Mouse (Mus musculus) Patski (cell line): ENCODE measurements around the gene Fgfr2. TPM values are rescaled to one million over a fixed set of nuclear protein-coding genes. Genes with fewer than 3 reads are reported as not detected.
A peak's percentile ranks its signal among the peaks of the same experiment; 100 is the strongest.

Experiments used
- ATAC-seq: fragments of 100-300 bp; one replicate; pipeline ENCODE4 v1.8.0; 2021
- CTCF ChIA-PET: fragments of 350-600 bp; sonication (Branson Sonifier 250); formaldehyde crosslinking; loops from one replicate; lab custom pipeline; 2022; ENCODE audit warnings: inconsistent platforms; lab: Charles Lee
- POLR2A ChIA-PET: fragments of 350-600 bp; sonication (Branson Sonifier 250); formaldehyde crosslinking; loops from one replicate; lab custom pipeline; 2022; ENCODE audit warnings: antibody characterized with exemption, inconsistent platforms; lab: Charles Lee
- DNase-seq: peaks from one replicate; pipeline ENCODE4 v3.0.0-alpha.2; 2011; ENCODE audit warnings: low read depth, low spot score
- H3K27me3 ChIP-seq: fragments of 371-371 bp; one replicate; pipeline ENCODE4 v1.5.1; 2021
- CTCF ChIP-seq: fragments of 100-300 bp; IDR thresholded peaks from one replicate; pipeline ENCODE4 v1.5.1; 2021
- in situ Hi-C: fragments of 300-500 bp; cut with MboI; formaldehyde crosslinking; loops from 3 replicates; pipeline ENCODE4 v1.11.1; 2018; ENCODE audit warnings: low pct_unique_long_range_greater_than_20kb, mixed read lengths
- polyA plus RNA-seq: library from polyadenylated mRNA; unstranded; gene quantifications from one replicate; pipeline ENCODE4 v1.2.3, GENCODE M21; 2021

The Fgfr2 gene
- polyA plus RNA-seq, 1 experiment from 2014 or later: 48.8 TPM

GRCm38 (mm10) chr7:133089621-133090260 is 33.4 kb downstream of the Fgfr2 start:
- ATAC-seq: no peak
- ChIA-PET POLR2A (interaction anchor here (0.6 to 0.8 kb wide), 3 partner anchors 9 to 56 kb away, joined by 3 to 8 read pairs (median 3); no protein-coding TSS in a partner anchor), CTCF (interaction anchor here (0.7 to 1.6 kb wide), 3 partner anchors 10 to 35 kb away, joined by 3 to 5 read pairs (median 3); no protein-coding TSS in a partner anchor)
- TF ChIP-seq CTCF: no peak
- H3K27me3 ChIP-seq: no peaks in the 10 kb centered on the region
- in situ Hi-C loops: no loop called here
- DNase-seq: no peak

DNA sequence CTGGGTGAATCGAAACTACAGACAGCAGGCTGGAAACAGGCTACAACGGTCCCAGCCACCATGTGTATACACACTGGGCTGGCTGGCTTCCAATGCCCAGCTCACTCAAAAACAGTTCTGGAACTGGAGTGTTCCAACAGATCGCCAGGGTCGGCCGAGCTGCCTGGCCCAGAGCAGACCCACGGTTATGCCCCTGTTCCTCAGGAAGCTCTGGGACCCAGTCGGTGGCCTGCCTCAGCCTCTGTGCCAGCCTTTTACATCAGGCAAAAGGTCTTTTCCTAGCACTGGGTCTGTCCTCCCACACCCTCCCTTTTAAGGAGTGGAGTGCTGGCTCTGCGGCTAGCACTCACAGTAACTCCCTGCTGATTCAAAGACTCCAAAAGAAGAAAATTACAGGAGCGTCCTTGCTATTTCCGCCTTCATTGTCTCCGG is 34.3 kb downstream of the Fgfr2 start:
- in situ Hi-C loops: no loop called here
- ATAC-seq: peak; percentile 23
- POLR2A ChIA-PET: interaction anchor here (0.5 to 0.6 kb wide), 2 partner anchors 10 to 73 kb away, joined by 4 to 5 read pairs; no protein-coding TSS in a partner anchor
- no peaks in the 10 kb centered on the region for H3K27me3 ChIP-seq
- no peak for DNase-seq
- TF ChIP-seq CTCF: no peak
- CTCF ChIA-PET: interaction anchor here (1.6 kb wide), 1 partner anchor 29 kb away, joined by 5 read pairs; no protein-coding TSS in a partner anchor

GRCm38 (mm10) chr7:133088411-133088810 is 34.7 kb downstream of the Fgfr2 start:
- DNase-seq (no peak), ATAC-seq (no peak)
- ChIA-PET CTCF (no interaction called here), POLR2A (interaction anchor here (0.5 to 0.6 kb wide), 2 partner anchors 11 to 73 kb away, joined by 4 to 5 read pairs; no protein-coding TSS in a partner anchor)
- in situ Hi-C loops: no loop called here
- no peak for TF ChIP-seq CTCF
- H3K27me3 ChIP-seq: no peaks in the 10 kb centered on the region

- no peaks in the 10 kb centered on the region for H3K27me3 ChIP-seq
- POLR2A ChIA-PET: no interaction called here
- ATAC-seq (no peak), DNase-seq (no peak)
- in situ Hi-C loops: no loop called here
- CTCF ChIA-PET: interaction anchor here (1.0 kb wide), 1 partner anchor 53 kb away, joined by 3 read pairs; no protein-coding TSS in a partner anchor
- no peak for TF ChIP-seq CTCF
Observed at GRCm38 (mm10) chr7:133085408-133085807, 37.7 kb downstream of the Fgfr2 start.

DNA sequence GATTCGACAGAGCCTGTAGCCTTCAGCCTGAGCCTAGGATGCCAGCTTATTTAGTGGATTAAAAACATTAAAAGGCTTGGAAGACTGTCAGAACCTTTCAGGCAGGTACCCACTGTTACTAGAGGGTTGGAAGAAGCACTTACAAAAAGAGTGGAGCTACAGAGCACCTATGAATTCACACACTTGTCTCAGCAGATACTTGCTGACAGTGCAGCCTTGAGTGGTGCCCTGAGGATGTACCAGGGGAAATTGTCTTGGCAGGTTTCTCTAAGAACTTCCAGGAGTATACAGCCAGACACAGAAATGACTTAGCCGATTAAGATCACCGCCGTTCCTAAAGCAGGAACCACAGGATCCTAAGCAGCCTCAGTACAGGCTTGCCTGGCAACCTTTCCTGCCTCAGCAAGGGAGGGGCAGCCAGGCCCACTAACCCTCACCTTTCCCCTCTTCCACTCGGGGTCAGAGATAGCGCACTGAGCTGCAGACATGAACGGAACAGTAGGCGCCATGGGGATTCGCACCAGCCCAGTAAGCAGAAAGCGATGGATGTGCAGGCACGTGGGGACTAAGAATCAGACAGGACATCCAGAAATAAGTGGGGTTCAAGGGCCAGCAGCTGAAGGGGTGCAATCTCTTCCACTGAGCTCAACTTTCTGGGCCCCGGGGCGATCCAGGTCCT is 39.1 kb downstream of the Fgfr2 start:
- H3K27me3 ChIP-seq: no peaks in the 10 kb centered on the region
- ATAC-seq (no peak), DNase-seq (no peak)
- ChIA-PET POLR2A (no interaction called here), CTCF (no interaction called here)
- no peak for TF ChIP-seq CTCF
- in situ Hi-C loops: no loop called here

DNA sequence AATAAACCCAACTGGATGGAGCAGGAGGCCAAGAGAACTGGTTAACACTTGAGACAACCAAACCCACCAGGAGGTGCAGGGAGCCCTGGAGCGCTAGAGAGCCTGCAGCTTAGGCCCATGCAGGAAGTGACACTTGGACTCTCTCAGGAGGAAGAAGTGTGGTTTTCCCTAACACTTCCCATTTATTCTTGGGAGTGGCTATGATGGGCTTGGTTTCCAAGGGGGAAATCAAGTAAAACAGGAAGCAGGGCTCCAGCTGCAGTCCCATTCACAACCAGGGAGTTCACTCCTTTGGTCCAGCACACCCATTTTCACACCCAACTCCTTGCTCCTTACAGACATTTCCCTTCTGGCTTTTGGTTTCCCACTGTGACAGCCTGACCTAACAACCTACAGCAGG is 44.2 kb downstream of the Fgfr2 start:
- no peaks in the 10 kb centered on the region for H3K27me3 ChIP-seq
- TF ChIP-seq CTCF: no peak
- ChIA-PET POLR2A (interaction anchor here (0.6 kb wide), 2 partner anchors 22 to 37 kb away, joined by 4 read pairs; no protein-coding TSS in a partner anchor), CTCF (interaction anchor here (0.9 to 1.5 kb wide), 2 partner anchors 8 to 11 kb away, joined by 3 to 5 read pairs; no protein-coding TSS in a partner anchor)
- DNase-seq: no peak
- no peak for ATAC-seq
- in situ Hi-C loops: no loop called here

DNA sequence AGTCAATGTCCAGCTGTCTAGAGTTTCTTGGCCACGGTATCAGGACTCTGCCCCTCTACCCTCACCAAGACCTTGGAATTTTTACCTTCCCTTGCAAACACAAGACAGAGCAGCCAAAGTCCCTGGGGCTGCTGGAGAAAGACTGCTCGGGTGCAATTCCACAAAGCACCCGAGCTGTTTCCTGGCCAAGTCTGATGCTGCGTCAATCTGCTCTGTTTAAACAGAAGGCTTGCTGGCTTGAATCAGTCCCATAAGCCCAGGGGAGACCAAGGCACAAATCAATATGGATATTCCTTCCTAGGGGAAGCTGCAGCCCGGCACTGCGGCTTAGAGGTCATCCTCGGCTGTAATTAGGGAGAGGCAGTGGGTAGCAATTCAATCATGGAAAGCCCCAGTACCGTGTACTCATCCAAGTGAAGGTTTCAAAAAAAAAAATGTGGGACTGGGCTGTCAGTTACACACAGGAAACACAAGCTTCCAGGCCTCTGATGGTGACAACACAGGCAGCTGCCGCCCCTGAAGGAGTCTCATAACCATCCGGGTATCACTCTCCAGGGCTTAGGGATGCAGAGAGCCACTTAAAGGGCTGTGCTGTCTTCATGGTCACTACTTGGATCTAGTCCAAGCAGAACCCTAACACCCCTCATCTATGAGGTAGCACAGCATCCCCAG is 48.6 kb downstream of the Fgfr2 start:
- no peak for TF ChIP-seq CTCF
- ATAC-seq (no peak), DNase-seq (no peak)
- ChIA-PET POLR2A (no interaction called here), CTCF (interaction anchor here (1.0 to 1.3 kb wide), 2 partner anchors 12 to 13 kb away, joined by 3 read pairs; no protein-coding TSS in a partner anchor)
- H3K27me3 ChIP-seq: no peaks in the 10 kb centered on the region
- in situ Hi-C loops: no loop called here

DNA sequence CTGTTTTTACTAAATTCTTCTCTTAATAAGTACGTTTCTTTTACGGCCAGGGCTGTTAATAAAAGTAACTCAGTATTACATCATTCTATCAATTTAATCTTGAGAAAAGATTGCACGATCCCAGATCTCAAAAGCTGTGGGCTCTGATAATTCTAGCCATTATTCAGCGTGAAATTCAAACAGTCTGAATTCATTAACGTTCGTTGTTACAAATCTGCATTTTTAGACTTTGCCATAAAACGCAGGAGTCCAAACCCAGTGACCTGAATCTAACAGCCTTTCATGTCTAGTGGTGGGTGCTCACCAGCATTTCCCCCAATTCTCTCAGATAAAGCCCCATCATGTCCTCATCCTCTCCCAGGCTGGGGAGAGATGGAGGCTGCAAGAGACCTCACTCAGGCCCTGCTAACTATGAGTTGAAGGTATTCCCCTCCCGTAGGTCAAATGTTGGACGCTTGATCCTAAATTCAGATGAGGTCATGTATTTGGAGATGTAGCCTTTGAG is 50.0 kb downstream of the Fgfr2 start:
- no peak for TF ChIP-seq CTCF
- in situ Hi-C loops: no loop called here
- ATAC-seq (no peak), DNase-seq (no peak)
- ChIA-PET POLR2A (interaction anchor here (0.8 to 1.4 kb wide), 2 partner anchors 40 to 46 kb away, joined by 3 to 4 read pairs; no protein-coding TSS in a partner anchor), CTCF (no interaction called here)
- no peaks in the 10 kb centered on the region for H3K27me3 ChIP-seq

- ChIA-PET POLR2A (interaction anchor here (0.6 to 1.4 kb wide), 4 partner anchors 40 to 58 kb away, joined by 3 to 5 read pairs (median 4); no protein-coding TSS in a partner anchor), CTCF (interaction anchor here (0.8 to 1.1 kb wide), 2 partner anchors 9 to 48 kb away, joined by 3 to 4 read pairs; no protein-coding TSS in a partner anchor)
- TF ChIP-seq CTCF: no peak
- in situ Hi-C loops: no loop called here
- ATAC-seq (no peak), DNase-seq (peak; percentile 65)
- H3K27me3 ChIP-seq: no peaks in the 10 kb centered on the region
Observed at GRCm38 (mm10) chr7:133072535-133072934, 50.6 kb downstream of the Fgfr2 start.
